Mouse (Mus musculus): ENCODE data around the gene Trim41. TPM values are rescaled to one million over a fixed set of nuclear protein-coding genes. Genes with fewer than 3 reads are reported as not detected.
"Not testable (repeated sequence)": the region's sequence is repeated elsewhere in the genome, so short reads cannot be mapped to it uniquely, and the experiment has no call there.

Trim41 gene
- total RNA-seq, 2 experiments from 2014 or later: 19.8 to 64.6 TPM

DNA sequence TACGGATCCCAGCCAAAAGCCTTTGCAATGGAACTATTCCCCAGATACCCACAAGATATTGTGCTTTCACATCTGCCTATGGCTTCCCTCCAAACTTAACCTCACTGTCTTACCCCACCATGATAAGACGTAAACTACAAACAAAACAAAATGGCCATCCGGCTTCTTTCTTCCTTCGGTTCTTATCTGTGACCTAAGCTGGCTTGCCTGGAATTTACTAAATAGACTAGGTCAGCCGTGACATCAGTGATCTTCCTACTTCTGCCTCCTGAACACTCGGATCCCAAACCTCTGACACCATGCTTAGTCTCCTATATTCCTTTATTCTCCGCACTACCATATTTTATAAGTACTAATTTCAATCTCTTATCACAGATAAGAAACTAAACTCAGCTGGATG lies 18.8 kb downstream of the Trim41 start:
- ATAC-seq (replicated peaks; ENCODE audit: low FRiP score, low TSS enrichment, poor library complexity, severe bottlenecking): peak; percentile 29

DNA sequence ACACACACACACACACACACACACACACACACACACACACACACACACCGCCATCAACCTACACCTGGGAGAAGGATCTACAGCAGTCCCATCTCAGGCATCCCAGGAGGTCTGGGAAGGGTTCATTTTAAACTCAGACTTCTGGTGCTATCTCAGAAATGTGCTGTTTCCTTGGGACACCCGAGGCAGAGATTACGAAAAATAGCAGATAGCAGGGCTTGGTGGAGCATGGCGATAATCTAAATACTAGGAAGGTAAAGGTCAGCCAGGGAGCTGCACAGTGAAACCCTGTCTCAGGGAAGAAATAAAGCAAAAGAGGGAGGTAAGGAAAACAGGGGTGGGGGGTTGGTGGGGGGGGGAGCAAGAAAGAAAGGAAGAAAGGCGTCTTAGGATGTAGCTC lies 19.9 kb downstream of the Trim41 start:
- ATAC-seq (replicated peaks; ENCODE audit: low FRiP score, low TSS enrichment, poor library complexity, severe bottlenecking): no peak

DNA sequence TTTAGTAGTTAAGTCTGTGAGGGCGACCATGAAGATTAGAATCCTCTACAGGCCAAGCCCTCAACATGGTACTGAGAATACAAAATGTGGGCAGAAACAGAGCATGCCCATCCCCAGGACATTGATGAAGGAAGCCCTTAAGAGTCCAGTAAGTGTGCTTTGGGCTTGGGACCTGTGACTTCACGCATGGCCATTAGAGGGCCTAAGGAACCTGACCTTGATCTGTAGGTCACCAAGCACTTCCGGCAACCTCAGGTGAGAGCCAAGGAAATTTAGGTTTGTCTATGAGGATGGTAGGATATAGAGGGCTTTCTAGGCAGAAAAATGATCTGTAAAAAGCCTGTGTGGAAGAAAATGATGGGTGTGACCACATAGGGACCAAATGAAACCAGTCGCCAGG lies 20.9 kb downstream of the Trim41 start:
- no peak for ATAC-seq (replicated peaks; ENCODE audit: low FRiP score, low TSS enrichment, poor library complexity, severe bottlenecking)

DNA sequence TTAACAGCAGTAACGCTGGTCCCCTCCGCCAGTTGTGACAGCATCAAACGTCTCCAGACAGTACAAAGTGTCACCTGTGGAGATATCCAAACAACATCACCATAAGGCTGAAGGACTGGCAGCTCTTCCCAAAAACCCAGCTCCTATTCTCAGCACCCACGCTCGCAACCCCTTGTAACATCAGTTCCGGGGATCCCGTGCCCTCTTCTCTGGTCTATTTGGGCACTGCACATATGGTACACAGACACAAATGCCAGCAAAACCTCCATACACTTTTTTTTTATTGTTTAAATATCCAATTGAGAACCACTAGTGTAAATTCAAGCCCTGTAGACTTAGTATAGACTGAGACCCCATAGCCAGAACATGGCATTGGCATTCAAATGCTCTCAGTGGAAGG lies 21.9 kb downstream of the Trim41 start:
- no peak for ATAC-seq (replicated peaks; ENCODE audit: low FRiP score, low TSS enrichment, poor library complexity, severe bottlenecking)

DNA sequence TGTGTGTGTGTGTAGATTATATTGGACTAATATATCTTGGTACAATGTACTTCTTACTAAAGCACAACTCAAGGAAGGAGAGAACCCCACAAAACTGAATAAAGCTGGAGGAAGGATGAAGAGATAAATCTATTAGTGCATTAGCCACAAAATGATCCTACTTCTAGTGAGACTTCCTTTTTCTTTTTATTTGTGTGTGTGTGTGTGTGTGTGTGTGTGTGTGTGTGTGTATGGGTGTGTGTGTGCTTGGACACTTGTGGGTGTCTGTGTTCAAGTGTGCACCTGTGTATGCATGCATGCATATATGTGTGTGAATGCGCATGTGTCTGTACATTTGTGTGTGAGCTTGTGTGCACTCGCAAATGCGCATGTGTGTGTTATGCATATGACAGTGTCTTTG lies 24.0 kb downstream of the Trim41 start:
- ATAC-seq (replicated peaks; ENCODE audit: low FRiP score, low TSS enrichment, poor library complexity, severe bottlenecking): no peak

DNA sequence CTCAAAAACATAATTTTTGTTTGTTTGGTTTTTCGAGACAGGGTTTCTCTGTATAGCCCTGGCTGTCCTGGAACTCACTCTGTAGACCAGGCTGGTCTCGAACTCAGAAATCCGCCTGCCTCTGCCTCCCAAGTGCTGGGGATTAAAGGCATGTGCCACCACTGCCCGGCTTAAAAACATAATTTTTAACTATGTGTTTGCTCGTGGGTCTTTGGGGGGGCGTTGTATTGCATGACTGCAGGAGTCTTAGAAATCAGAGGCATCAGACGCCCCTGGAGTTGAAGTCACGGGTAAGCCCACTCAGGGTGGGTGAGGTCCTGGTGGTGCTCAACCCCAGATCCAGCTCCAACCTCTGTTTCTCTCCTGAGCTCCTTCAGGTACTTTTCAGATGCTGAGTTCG lies 25.3 kb downstream of the Trim41 start:
- not testable (repeated sequence) for ATAC-seq (replicated peaks; ENCODE audit: low FRiP score, low TSS enrichment, poor library complexity, severe bottlenecking)

DNA sequence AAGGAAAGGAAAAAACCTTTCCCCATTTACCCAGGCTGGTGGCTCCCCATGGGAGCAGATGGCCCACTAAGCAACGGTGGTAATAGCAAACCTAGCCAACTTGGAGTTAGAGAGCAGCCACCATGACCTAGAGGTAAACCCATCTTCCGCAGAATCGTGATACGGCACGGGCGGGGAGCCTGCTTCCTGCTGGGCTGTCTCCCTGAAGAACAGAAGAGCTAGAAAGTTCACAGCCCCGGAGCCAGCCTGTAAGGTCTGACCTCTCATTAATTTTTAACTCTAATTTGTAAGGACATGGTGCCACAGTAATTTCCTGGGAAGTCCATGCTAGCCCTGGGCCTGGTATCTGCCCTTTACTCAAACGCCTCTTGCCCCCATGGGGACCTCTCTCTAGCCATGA lies 26.2 kb downstream of the Trim41 start:
- ATAC-seq (replicated peaks; ENCODE audit: low FRiP score, low TSS enrichment, poor library complexity, severe bottlenecking): no peak

DNA sequence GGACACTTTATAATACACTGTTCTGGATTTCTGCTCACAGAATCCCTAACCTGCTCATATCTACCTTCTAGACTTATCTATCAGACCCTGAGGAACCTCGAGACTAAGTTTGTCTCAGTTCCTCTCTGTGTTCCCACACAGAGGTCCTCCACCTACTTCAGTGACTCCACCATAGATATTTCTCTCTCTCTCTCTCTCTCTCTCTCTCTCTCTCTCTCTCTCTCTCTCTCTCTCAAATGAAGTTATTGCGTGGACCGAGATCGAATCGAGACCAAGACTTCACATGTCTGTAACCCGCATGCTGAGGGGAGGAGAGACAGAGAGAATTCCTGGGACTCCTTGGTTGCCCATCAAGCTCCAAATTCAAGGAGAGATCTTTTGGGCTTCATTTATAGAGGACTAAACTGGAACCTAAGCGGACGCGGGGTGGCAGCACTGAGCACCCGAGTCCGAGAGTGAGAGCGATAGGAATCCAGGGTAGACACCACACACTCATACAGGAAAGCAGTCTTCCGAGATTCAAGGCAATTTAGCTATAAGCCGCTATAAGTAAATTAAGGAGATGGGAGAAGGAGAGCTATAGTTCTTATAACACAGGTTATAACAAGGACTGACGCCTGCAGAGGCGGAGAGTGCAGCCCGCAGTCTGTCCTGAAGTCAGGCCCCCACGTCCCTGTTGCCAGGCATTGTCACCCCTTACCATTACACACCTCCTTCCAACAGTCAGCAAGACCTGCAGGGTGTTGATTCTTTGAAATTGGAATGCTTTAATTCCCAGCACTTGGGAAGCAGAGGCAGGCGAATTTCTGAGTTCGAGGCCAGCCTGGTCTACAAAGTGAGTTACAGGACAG lies 27.0 kb downstream of the Trim41 start:
- peak; percentile 86 for ATAC-seq (replicated peaks; ENCODE audit: low FRiP score, low TSS enrichment, poor library complexity, severe bottlenecking)

DNA sequence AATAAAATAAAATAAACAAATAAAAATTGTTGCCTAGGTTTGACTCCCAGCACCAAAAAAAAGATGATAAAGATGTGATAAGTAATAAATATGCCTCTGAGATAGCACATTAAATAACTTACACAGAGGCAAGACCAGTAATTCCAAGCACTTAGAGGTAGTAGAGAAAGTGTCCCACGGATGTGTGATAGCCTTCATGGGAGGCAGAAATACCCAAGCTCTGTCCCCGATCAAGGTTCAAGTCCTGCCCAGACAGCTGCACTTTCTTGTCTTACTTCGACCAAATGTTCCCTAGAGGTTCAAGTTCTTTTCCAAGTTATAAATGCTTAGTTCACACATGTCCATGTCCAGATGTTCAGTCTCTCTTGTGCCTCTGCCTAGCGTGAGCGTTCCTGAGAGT lies 27.9 kb downstream of the Trim41 start:
- no peak for ATAC-seq (replicated peaks; ENCODE audit: low FRiP score, low TSS enrichment, poor library complexity, severe bottlenecking)

DNA sequence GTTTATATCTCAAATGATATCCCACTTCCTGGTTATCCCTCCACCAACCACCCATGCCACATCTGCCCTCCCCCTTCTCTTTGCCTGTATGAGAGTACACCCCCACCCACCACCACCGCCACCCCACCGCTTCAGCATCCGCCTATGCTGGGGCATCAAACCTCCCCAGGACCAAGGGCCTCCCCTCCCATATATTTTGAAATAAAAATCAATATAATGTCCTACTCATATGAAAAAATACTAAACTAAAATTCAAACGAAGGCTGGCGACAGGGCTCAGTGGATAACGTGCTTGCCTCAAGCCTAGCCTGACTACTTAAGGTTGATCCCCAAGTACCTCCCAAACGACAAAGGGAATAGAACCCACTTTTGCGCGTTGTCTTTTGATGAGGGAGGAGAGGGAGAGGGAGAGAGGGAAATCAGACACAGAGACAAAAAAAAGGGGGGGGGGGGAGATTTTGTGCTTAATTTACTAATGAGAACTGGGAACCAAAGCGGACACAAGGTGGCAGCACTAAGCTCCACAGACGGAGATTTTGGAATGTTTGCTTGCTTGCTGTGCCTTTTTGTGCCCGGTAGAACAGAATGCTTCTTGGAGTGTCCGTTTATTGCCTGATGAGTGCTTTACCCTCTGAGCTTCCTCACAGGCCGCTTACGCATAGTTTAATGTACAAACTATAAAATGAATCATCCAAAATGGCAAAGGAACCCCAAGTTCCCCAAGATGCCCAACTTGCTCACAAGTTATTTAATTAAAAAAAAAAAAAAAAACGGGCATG lies 28.7 kb downstream of the Trim41 start:
- ATAC-seq (replicated peaks; ENCODE audit: low FRiP score, low TSS enrichment, poor library complexity, severe bottlenecking): peak; percentile 42

DNA sequence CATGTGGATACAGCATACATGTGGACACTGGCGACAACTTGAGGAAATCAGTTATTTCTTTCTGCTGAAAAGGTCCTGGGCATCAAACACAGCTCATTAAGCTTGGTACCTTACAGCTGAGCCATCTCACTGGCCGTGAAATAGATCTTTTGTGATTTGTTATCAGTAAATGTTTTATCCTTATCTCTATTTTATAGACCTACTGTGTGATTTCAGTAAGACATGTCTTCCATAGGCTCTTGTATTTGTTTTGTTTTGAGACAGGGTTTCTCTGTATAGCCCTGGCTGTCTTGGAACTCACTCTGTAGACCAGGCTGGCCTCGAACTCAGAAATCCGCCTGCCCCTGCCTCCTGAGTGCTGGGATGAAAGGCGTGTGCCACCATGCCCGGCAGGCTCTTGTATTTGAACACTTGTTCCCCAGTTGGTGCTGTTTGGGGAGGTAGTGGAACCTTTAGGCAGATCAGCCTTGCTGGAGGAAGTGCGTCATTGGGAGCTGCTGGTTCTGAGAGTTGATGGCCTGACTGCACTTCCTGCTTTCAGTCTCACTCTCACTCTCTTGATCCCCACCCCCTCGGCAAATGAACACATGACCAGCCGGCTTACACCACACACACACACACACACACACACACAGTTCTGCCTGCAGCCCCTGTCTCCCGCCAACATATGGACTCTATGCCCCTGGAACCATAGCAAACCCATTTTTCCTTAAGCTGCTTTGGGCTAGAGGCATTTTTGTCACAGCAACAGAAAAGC lies 29.5 kb downstream of the Trim41 start:
- peak; percentile 83 for ATAC-seq (replicated peaks; ENCODE audit: low FRiP score, low TSS enrichment, poor library complexity, severe bottlenecking)

DNA sequence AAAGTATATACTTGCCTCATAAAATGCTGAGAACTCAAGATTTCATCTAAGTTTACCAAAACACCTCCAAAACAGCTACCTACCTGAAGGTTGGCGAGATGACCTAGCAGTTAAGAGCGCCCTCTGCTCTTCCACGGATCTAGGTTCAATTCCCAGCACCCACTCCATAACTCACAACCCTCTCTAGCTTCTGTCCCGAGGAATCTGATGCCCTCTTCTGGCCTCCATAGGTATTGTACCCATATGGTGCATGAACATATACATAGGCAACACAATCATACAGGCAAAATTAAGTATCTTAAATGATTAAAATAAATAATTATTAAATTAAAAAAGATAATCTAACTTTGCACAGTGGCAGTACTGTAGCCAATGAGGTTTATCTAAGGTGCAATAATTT lies 34.9 kb downstream of the Trim41 start:
- 0 out of 2 replicates have a peak, but pooled peaks have one; percentile 45 for ATAC-seq (replicated peaks; ENCODE audit: low FRiP score, low TSS enrichment, poor library complexity, severe bottlenecking)

DNA sequence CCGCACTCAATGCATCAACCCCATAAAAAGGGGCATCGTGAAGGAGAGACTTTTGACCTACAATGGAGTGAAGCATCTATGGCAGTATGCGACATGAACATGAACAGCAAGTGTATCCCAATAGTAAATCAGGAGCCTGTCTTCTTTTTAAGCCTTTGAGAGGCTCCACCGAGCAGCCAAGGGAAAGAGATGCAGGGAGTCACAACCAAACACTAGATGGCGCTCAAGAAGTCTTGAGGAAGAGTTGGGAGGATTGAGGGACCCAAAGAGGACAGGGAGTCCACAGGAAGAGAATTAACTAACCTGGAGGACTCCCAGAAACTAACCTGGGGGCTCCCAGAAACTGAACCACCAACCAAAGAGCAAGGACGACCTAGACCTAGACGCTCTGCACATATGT lies 37.7 kb downstream of the Trim41 start:
- ATAC-seq (replicated peaks; ENCODE audit: low FRiP score, low TSS enrichment, poor library complexity, severe bottlenecking): peak; percentile 54; the same call in 1 of the 2 replicates

DNA sequence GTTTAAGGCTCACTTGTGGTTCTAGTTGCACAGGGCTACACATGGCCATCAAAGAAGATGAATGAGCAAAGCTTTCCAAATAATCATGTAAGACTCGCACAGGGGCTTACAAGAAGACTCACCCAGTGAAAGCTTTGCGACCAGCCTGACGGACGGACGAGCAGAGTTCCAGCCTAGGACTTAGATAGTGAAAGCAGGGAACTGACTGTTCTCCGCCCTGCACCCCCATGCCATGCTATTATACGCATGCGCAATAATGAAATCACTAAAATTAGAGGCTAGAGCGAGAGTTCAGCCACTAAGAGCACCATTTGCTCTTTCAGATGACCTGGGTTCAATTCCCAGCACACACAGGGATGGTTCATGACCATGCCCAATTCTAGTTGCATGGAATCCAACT lies 39.9 kb downstream of the Trim41 start:
- no peak for ATAC-seq (replicated peaks; ENCODE audit: low FRiP score, low TSS enrichment, poor library complexity, severe bottlenecking)

DNA sequence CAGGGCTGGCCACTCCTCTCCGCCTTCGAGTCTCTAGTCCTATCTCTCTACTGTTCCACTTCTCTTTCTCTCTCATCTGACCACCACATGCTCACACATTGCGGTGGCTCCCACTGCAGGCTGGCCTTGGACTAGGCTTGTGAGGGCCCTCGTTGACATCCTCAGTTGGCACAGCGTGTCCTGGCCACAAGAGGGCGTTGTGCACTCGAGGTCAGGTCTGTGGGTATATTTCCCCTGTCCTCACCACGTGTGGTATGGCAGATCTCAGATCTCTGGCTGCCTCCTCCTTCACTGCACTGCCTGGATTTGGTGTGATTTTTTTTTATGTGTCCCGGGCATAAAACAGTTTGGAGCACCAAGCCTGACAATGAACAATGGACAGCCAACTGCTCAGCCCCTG lies 40.5 kb downstream of the Trim41 start:
- peak; percentile 54; the same call in 1 of the 2 replicates for ATAC-seq (replicated peaks; ENCODE audit: low FRiP score, low TSS enrichment, poor library complexity, severe bottlenecking)

DNA sequence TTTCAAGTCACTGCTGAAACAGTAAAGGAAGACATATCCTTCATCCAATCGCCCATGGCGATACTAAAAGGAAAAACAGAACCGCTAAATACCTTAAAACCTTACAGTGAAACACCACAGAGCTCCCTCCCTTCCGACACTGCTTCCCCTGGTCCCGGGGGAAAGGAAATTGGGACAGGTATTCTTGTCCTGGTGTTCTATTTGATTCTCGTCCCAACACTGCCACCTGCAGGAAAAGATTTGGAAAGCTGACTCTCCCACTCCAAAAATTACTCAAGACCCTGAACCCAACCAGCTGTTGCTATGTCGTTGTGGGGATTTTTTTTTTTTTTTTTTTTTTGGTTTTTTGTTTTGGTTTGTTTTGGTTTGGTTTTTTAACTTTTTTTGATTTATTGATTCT lies 41.7 kb downstream of the Trim41 start:
- ATAC-seq (replicated peaks; ENCODE audit: low FRiP score, low TSS enrichment, poor library complexity, severe bottlenecking): 0 out of 2 replicates have a peak, but pooled peaks have one; percentile 13

DNA sequence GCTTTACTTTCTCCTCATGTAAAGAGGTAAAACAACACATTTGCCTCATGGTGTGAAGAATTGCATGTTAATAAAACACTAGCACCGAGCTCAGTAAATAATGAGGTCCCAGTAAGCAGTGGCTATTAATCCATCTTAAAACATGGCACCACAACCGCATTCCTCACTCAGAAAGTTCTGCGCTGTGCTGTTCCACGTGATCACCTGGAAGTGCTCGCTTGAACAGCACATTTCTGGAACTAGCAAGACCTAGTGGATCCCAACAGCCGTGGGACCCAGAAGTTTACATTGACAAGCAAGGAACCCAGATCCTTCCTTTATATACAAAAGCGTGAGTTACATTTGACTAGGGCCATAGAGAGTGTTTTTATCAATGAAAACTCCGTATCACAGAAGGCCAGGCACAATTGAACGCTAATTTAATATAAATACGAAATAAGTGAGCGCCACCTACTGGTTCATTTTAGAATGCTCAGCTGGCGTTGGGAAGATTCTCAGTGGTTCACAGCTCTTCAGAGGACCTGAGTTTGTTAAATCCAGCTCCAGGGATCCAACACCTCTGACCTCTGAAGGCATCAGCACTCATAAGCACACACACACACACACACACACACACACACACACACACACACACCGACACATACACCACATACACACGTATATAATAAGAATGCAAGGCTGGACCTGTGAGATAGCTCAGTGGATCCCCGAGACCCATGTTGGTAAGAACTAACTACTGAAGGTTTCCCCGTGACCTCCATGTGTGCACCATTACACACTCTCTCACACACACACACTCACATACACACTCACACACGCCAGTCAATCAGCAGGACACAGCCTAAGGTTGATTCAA lies 42.5 kb downstream of the Trim41 start:
- ATAC-seq (replicated peaks; ENCODE audit: low FRiP score, low TSS enrichment, poor library complexity, severe bottlenecking): peak; percentile 64

DNA sequence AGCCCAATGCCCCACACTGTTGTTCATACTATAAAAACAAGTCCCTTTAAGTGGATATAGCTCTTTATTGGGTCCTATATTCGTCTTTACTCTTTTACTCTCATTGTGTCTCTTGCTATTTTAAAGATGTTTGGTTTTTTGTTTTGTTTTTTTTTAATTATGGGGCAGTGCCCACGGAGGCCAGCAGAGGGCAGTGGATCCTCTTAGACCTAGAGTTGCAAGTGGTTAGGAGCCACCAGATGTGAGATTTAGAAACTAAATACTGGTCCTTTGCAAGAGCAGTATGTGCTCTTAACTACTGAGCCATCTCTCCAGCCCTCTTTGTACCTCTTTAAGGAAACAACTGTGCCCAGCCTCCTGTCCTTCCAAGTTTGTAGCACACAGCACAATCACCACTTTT lies 45.5 kb downstream of the Trim41 start:
- ATAC-seq (replicated peaks; ENCODE audit: low FRiP score, low TSS enrichment, poor library complexity, severe bottlenecking): peak; percentile 42

Data from megakaryocyte-erythroid progenitor cell, adult 5-6 weeks (primary cell).